Mouse (Mus musculus) lung, postnatal 0 days (tissue): ENCODE data around the gene Leng1.

Experiments
- CTCF ChIP-seq: IDR thresholded peaks from 2 replicates; pipeline ENCODE4 v1.5.1; 2016; ENCODE audit warnings: antibody characterized with exemption, mild to moderate bottlenecking
- EP300 ChIP-seq: IDR thresholded peaks from 2 replicates; pipeline ENCODE4 v1.6.1; 2016; ENCODE audit warnings: antibody characterized with exemption, mild to moderate bottlenecking, control low read depth

GRCm38 (mm10) chr7:3698471-3698870, 32.8 kb upstream of the Leng1 start:
- no peak for TF ChIP-seq CTCF
- no peak for TF ChIP-seq EP300
